Mouse (Mus musculus): Measurements from ENCODE around the gene Foxo1. TPM values are rescaled to one million over a fixed set of nuclear protein-coding genes. Genes with fewer than 3 reads are reported as not detected.
A peak's percentile ranks its signal among the peaks of the same experiment; 100 is the strongest.

The Foxo1 gene
- polyA plus RNA-seq, 1 experiment from 2014 or later: 7.8 TPM

DNA sequence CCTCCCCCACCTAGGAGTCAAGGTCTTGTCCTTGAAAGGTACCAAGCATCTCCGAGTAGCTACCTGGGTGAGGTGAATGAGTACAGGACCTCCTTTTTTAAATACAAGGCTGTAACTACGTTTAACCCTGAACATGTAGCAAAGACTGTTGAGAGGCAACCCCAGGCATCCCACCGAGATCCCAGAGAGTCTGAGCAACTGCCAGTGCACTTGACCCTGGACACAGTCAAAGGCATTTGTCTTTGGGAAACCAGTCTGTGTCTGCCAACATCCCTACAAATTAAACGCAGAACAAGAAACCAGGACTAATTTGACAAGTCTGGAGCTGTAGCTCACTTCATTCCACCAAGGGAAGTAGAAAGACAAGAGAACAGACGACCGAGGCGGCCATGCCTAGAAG is 86.1 kb downstream of the Foxo1 start:
- no peak for ATAC-seq (ENCODE audit: low FRiP score, low TSS enrichment)
- Histone ChIP-seq H3K27ac (ENCODE audit: low read depth, low read length) (no peak overlapping the region), H3K4me3 (ENCODE audit: low read length) (no peak overlapping the region), H3K36me3 (ENCODE audit: control insufficient read depth, insufficient read depth, low read length) (no peaks in the 10 kb centered on the region), H3K27me3 (ENCODE audit: control insufficient read depth, insufficient read depth, low read length) (no peaks in the 10 kb centered on the region), H3K4me2 (replicated peaks; ENCODE audit: low read depth, low read length) (no peak overlapping the region), H3K9ac (ENCODE audit: low read depth, low read length) (no peak overlapping the region), H3K9me3 (ENCODE audit: control insufficient read depth, low read length) (no peaks in the 10 kb centered on the region), H3K4me1 (ENCODE audit: control insufficient read depth, insufficient read depth, low read length) (peaks cover 12% of the 10 kb centered on the region; the same call in 1 of the 2 replicates)
- WGBS: 73% methylated on average over 7 of the region's 7 CpGs

DNA sequence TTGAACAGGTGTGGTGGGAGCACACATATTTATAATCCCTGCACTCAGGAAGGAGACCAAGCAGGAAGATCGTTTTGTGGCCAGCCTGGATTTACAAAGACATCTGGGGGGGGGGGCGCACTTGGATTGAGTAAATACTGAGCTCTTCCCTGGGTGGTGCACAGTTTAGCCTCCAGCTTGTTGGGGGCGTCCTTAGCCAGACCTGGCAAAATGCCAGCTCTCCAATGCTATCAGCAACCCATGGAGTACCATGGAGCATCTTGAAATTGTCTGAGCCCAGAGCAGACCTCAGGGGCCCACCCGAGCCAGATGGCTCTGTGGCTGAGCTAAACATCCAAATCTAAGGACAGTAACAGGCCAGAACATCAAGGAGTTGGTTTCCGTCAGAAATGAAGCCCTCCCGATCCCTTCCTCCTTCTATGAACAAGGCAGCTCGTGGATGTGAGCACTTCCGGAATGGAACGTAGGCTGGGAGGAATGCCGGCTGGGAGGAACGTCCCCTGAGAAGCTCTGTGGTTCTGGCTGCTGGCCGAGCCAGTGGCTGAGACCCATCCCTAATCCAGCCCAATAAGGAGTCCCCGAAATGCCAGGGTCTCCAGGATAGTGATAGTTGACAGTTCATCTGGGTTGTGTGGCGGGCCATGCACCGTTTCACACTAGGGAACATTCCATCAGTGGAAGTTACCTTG is 89.3 kb downstream of the Foxo1 start:
- no peaks in the 10 kb centered on the region for H3K4me1 ChIP-seq (ENCODE audit: control insufficient read depth, insufficient read depth, low read length)
- no peaks in the 10 kb centered on the region for H3K36me3 ChIP-seq (ENCODE audit: control insufficient read depth, insufficient read depth, low read length)
- no peak overlapping the region for H3K9ac ChIP-seq (ENCODE audit: low read depth, low read length)
- no peak overlapping the region for H3K4me2 ChIP-seq (replicated peaks; ENCODE audit: low read depth, low read length)
- no peaks in the 10 kb centered on the region for H3K9me3 ChIP-seq (ENCODE audit: control insufficient read depth, low read length)
- no peak for ATAC-seq (ENCODE audit: low FRiP score, low TSS enrichment)
- no peaks in the 10 kb centered on the region for H3K27me3 ChIP-seq (ENCODE audit: control insufficient read depth, insufficient read depth, low read length)
- 80% methylated on average over 15 of the region's 15 CpGs for WGBS
- no peak overlapping the region for H3K27ac ChIP-seq (ENCODE audit: low read depth, low read length)
- no peak overlapping the region for H3K4me3 ChIP-seq (ENCODE audit: low read length)

DNA sequence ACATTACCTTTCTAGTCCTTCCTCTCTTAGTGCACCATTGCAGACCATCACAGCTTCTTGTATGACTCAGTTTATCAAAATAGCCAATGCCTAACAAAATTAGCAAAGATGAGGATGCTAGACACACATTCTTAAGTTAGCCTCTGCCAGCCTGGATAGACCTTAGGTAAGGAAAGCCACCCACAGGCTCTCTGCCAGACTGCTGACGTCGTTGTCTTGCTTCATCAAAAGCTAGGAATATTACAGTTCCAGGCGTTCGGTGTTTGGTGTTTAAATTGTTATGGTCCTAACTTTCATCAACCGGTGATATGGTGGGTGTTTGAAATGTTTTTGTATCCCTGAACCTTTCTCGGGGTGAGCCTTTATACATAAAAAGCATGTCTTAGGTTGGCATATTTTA is 96.4 kb downstream of the Foxo1 start:
- WGBS: 83% methylated on average over 6 of the region's 6 CpGs
- Histone ChIP-seq H3K9me3 (ENCODE audit: control insufficient read depth, low read length) (no peaks in the 10 kb centered on the region), H3K27ac (ENCODE audit: low read depth, low read length) (no peak overlapping the region), H3K4me1 (ENCODE audit: control insufficient read depth, insufficient read depth, low read length) (no peaks in the 10 kb centered on the region), H3K36me3 (ENCODE audit: control insufficient read depth, insufficient read depth, low read length) (no peaks in the 10 kb centered on the region), H3K4me2 (replicated peaks; ENCODE audit: low read depth, low read length) (no peak overlapping the region), H3K4me3 (ENCODE audit: low read length) (no peak overlapping the region), H3K27me3 (ENCODE audit: control insufficient read depth, insufficient read depth, low read length) (no peaks in the 10 kb centered on the region), H3K9ac (ENCODE audit: low read depth, low read length) (no peak overlapping the region)
- ATAC-seq (ENCODE audit: low FRiP score, low TSS enrichment): no peak

DNA sequence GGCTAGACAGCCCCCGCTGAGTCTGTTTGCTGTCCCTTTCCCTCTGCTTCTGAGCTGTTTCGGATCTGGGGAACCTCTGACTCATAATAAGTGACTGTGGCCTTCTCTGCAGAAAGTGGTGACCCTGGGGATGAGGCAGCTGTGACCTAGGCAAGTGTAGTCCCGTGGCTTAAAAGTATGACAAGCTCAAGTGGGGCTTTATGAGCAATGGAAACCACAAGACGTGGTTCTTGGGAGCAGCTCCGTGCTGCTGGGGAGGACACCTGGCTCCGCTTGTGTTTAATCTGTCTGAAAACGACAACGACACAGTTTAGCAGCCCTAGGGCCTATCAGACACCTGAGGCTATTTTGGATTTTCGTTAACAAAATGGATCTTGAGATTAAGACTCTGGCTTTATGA is 101.1 kb downstream of the Foxo1 start:
- no peaks in the 10 kb centered on the region for H3K36me3 ChIP-seq (ENCODE audit: control insufficient read depth, insufficient read depth, low read length)
- no peak for ATAC-seq (ENCODE audit: low FRiP score, low TSS enrichment)
- WGBS: 87% methylated on average over 9 of the region's 9 CpGs

DNA sequence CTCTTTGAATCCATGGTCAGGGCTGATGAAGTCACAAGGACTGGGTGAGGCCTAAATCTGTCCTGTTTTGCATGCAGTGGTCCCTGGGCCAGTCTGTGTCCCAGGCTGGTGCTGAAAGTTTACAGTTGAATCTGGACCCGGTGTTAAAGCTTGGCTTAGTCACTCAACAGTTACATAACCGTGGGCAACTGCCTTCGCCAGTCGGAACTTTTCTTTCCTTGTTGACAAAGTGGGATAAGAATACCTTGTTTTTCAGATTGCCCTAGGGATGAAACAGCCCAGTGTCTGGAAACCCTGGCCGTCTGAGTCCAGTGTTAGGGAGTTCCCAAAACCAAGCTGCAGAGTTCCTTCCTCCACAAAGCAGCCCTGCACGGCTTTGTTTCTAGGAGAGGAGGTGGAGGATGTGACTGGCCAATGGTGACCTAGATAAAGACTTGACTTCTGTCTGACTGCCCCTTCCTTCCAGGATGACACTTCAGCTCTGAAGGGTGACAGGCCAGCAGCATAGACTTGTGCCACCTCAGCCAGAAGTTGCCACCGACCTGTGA is 101.8 kb downstream of the Foxo1 start:
- WGBS: 73% methylated on average over 7 of the region's 7 CpGs
- Histone ChIP-seq H3K36me3 (ENCODE audit: control insufficient read depth, insufficient read depth, low read length) (no peaks in the 10 kb centered on the region), H3K27me3 (ENCODE audit: control insufficient read depth, insufficient read depth, low read length) (no peaks in the 10 kb centered on the region)

More for the DNA sequence above, 101.1 kb downstream of the Foxo1 start:
- H3K4me2 ChIP-seq (replicated peaks; ENCODE audit: low read depth, low read length): no peak overlapping the region
- H3K9ac ChIP-seq (ENCODE audit: low read depth, low read length): no peak overlapping the region
- no peaks in the 10 kb centered on the region for H3K27me3 ChIP-seq (ENCODE audit: control insufficient read depth, insufficient read depth, low read length)
- no peaks in the 10 kb centered on the region for H3K9me3 ChIP-seq (ENCODE audit: control insufficient read depth, low read length)
- H3K27ac ChIP-seq (ENCODE audit: low read depth, low read length): no peak overlapping the region
- H3K4me1 ChIP-seq (ENCODE audit: control insufficient read depth, insufficient read depth, low read length): no peaks in the 10 kb centered on the region
- H3K4me3 ChIP-seq (ENCODE audit: low read length): no peak overlapping the region

DNA sequence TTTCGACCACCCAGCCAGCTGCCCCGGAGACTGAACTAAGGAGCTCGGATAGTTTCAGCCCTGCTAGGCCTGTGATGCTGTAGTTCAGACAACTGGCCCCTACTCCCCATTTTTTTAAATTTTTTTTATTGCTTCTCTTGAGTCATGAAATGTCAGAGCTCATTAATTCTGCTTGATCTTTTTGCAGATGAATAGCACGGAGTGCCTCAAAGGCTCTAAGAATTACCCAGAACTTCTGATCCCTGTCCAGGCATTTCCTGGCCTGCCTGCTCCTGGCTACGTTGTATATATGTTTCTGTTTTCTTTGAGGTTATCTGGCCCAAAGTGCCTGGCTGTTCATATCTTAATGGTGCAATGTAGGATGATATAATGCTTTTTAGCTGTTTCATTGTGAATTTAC is 108.8 kb downstream of the Foxo1 start:
- no peak overlapping the region for H3K27ac ChIP-seq (ENCODE audit: low read depth, low read length)
- H3K9me3 ChIP-seq (ENCODE audit: control insufficient read depth, low read length): no peaks in the 10 kb centered on the region
- H3K4me2 ChIP-seq (replicated peaks; ENCODE audit: low read depth, low read length): no peak overlapping the region
- H3K9ac ChIP-seq (ENCODE audit: low read depth, low read length): no peak overlapping the region
- no peaks in the 10 kb centered on the region for H3K27me3 ChIP-seq (ENCODE audit: control insufficient read depth, insufficient read depth, low read length)
- peak; percentile 46 for ATAC-seq (ENCODE audit: low FRiP score, low TSS enrichment)
- H3K4me1 ChIP-seq (ENCODE audit: control insufficient read depth, insufficient read depth, low read length): no peaks in the 10 kb centered on the region
- WGBS: 31% methylated on average over 5 of the region's 5 CpGs
- no peaks in the 10 kb centered on the region for H3K36me3 ChIP-seq (ENCODE audit: control insufficient read depth, insufficient read depth, low read length)
- H3K4me3 ChIP-seq (ENCODE audit: low read length): no peak overlapping the region

More for the DNA sequence above, 101.8 kb downstream of the Foxo1 start:
- ATAC-seq (ENCODE audit: low FRiP score, low TSS enrichment): no peak
- H3K9me3 ChIP-seq (ENCODE audit: control insufficient read depth, low read length): no peaks in the 10 kb centered on the region
- no peak overlapping the region for H3K27ac ChIP-seq (ENCODE audit: low read depth, low read length)
- H3K9ac ChIP-seq (ENCODE audit: low read depth, low read length): no peak overlapping the region
- no peaks in the 10 kb centered on the region for H3K4me1 ChIP-seq (ENCODE audit: control insufficient read depth, insufficient read depth, low read length)
- no peak overlapping the region for H3K4me2 ChIP-seq (replicated peaks; ENCODE audit: low read depth, low read length)
- H3K4me3 ChIP-seq (ENCODE audit: low read length): no peak overlapping the region

DNA sequence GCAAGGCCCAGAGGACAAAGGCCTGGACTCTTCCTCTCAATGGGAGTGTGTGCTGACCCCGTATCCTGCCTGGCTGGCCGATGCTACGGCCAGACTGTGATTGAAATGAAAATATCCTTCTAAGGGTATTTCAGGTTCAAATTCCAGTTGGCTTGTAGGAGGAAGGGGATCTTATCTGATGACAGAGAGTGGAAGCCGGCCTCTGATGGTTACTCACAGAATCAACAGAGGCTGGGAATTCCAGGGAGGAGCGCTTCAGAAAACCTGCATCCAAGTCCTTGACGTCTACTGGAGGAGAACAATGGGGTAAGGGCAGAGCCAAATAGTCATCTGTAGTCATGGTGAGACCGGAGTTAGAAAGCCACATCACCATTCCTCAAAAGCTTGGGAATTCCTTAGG is 115.2 kb downstream of the Foxo1 start:
- WGBS: 78% methylated on average over 7 of the region's 7 CpGs
- Histone ChIP-seq H3K36me3 (ENCODE audit: control insufficient read depth, insufficient read depth, low read length) (no peaks in the 10 kb centered on the region), H3K27me3 (ENCODE audit: control insufficient read depth, insufficient read depth, low read length) (no peaks in the 10 kb centered on the region), H3K9me3 (ENCODE audit: control insufficient read depth, low read length) (no peaks in the 10 kb centered on the region), H3K4me1 (ENCODE audit: control insufficient read depth, insufficient read depth, low read length) (no peaks in the 10 kb centered on the region), H3K4me2 (replicated peaks; ENCODE audit: low read depth, low read length) (no peak overlapping the region), H3K4me3 (ENCODE audit: low read length) (no peak overlapping the region), H3K9ac (ENCODE audit: low read depth, low read length) (no peak overlapping the region), H3K27ac (ENCODE audit: low read depth, low read length) (no peak overlapping the region)
- no peak for ATAC-seq (ENCODE audit: low FRiP score, low TSS enrichment)

DNA sequence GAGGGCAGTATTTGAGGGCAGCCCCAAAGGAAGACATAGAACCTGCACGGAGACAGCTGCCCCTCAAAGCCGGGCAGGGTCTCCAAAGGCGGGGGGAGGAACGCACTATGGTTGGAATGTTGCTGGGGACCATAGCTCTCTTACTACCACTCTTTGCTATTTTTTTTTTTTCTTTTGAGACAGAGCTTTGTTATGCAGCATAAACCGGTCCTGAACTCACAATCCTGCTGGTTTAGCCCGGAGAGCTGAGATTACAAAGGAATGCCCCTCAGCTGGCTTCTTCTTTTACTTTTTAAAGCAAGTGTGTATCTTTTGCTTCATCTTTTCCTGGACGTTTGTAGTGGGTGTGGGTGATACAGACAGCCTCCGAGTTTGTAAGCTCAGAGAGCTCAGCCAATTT is 118.2 kb downstream of the Foxo1 start:
- WGBS: 48% methylated on average over 8 of the region's 8 CpGs
- H3K27ac ChIP-seq (ENCODE audit: low read depth, low read length): no peak overlapping the region
- no peak overlapping the region for H3K9ac ChIP-seq (ENCODE audit: low read depth, low read length)
- H3K4me1 ChIP-seq (ENCODE audit: control insufficient read depth, insufficient read depth, low read length): no peaks in the 10 kb centered on the region
- H3K9me3 ChIP-seq (ENCODE audit: control insufficient read depth, low read length): no peaks in the 10 kb centered on the region
- no peak overlapping the region for H3K4me2 ChIP-seq (replicated peaks; ENCODE audit: low read depth, low read length)
- no peak overlapping the region for H3K4me3 ChIP-seq (ENCODE audit: low read length)
- no peaks in the 10 kb centered on the region for H3K36me3 ChIP-seq (ENCODE audit: control insufficient read depth, insufficient read depth, low read length)
- H3K27me3 ChIP-seq (ENCODE audit: control insufficient read depth, insufficient read depth, low read length): no peaks in the 10 kb centered on the region
- no peak for ATAC-seq (ENCODE audit: low FRiP score, low TSS enrichment)

DNA sequence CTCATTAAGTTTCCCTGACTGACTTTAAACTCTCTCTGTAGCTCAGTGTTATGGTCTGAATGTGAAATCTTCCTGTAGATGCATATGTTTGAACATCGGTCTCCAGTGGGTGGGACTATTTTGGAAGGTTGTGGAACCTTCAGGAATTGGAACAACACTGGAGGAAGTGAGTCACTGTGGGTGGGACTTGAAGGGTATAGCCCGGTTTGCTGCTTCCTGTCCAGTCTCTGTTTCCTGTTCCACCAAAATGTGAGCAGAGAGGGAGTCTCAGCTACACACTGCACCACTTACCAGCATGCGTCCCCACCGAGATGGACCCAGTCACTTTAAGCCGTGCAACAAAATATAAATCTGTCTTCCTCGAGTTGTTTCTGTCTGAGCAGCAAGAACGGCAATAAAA is 122.2 kb downstream of the Foxo1 start:
- Histone ChIP-seq H3K9me3 (ENCODE audit: control insufficient read depth, low read length) (no peaks in the 10 kb centered on the region), H3K27ac (ENCODE audit: low read depth, low read length) (no peak overlapping the region), H3K4me1 (ENCODE audit: control insufficient read depth, insufficient read depth, low read length) (no peaks in the 10 kb centered on the region), H3K9ac (ENCODE audit: low read depth, low read length) (no peak overlapping the region), H3K4me3 (ENCODE audit: low read length) (no peak overlapping the region), H3K27me3 (ENCODE audit: control insufficient read depth, insufficient read depth, low read length) (no peaks in the 10 kb centered on the region), H3K4me2 (replicated peaks; ENCODE audit: low read depth, low read length) (no peak overlapping the region), H3K36me3 (ENCODE audit: control insufficient read depth, insufficient read depth, low read length) (no peaks in the 10 kb centered on the region)
- 78% methylated on average over 7 of the region's 7 CpGs for WGBS
- ATAC-seq (ENCODE audit: low FRiP score, low TSS enrichment): no peak

Measured in kidney, embryonic 14.5 days (tissue).